Mouse (Mus musculus): Measurements from ENCODE around the gene Srrm3.

Gene Srrm3

DNA sequence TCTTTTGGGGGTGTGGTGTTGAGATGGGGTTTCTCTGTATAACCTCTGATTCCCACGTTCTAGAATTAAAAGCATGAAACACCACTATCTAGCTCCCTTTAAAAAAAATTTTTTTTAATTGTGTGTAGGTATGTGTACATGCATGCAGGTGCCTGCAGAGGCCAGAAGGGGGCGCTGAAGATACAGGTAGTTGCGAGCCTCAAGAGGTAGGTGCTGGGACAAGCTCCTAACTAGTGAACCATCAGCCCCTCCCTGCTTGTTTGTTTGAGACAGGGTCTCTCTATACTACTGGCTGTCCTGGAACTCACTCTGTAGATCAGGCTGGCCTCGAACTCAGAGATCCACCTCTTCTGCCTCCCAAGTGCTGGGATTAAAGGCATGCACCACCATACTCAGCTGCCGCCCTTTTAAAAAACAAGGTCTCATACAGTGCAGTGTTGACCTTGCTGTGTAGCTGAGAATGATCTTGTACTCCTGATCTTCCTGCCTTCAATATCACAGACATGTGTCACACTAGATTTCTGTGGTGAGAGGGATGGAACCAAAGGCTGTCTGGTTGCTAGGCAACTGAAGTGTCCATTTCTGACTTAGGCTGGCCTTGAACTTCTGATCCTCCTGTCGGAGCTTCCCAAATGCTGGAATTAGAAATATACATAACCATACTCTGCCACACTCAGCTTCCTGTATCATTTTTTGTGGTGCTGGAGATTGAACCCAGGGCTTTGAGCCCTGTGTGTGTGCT lies 94.8 kb downstream of the Srrm3 start:
- CTCF ChIA-PET: interaction anchor here (0.5 to 2.1 kb wide), 123 partner anchors 8 to 791 kb away, joined by 3 to 42 read pairs (median 4); partner anchors contain the start of genes Hspb1 (in 2 of the 4), Mdh2 (in 2 of the 4), Styxl1 (in 2 of the 4) and Ywhag (in 2 of the 4)
- POLR2A ChIA-PET: interaction anchor here (0.5 to 39.6 kb wide), 50 partner anchors 3 to 1217 kb away, joined by 3 to 1106 read pairs (median 4); partner anchors contain the start of genes Ywhag (in 4 of the 4), Hspb1 (in 3 of the 4), Mdh2 (in 1 of the 4) and Polr2j (in 1 of the 4)

- CTCF ChIA-PET: interaction anchor here (0.5 to 2.5 kb wide), 63 partner anchors 9 to 287 kb away, joined by 3 to 24 read pairs (median 4); partner anchors contain the start of genes Hspb1 (in 2 of the 4), Alkbh4 (in 1 of the 4), Dtx2 (in 1 of the 4) and Lrwd1 (in 1 of the 4)
These were observed 96.4 kb downstream of the Srrm3 start for GRCm38 (mm10) chr5:135903058-135903457.

GRCm38 (mm10) chr5:135903551-135904151 lies 97.0 kb downstream of the Srrm3 start:
- POLR2A ChIA-PET: interaction anchor here (0.6 to 39.6 kb wide), 64 partner anchors 1 to 499 kb away, joined by 3 to 1106 read pairs (median 5); partner anchors contain the start of genes Hspb1 (in 4 of the 4), Ywhag (in 3 of the 4), Mdh2 (in 2 of the 4) and Styxl1 (in 2 of the 4)
- CTCF ChIA-PET: interaction anchor here (0.5 to 2.5 kb wide), 67 partner anchors 9 to 1856 kb away, joined by 3 to 24 read pairs (median 4); partner anchors contain the start of genes Hspb1 (in 2 of the 4), Alkbh4 (in 1 of the 4), Dtx2 (in 1 of the 4) and Lrwd1 (in 1 of the 4)

More at GRCm38 (mm10) chr5:135903058-135903457, 96.4 kb downstream of the Srrm3 start:
- POLR2A ChIA-PET: interaction anchor here (0.6 to 39.6 kb wide), 62 partner anchors 2 to 498 kb away, joined by 3 to 1106 read pairs (median 5); partner anchors contain the start of genes Hspb1 (in 4 of the 4), Ywhag (in 3 of the 4), Mdh2 (in 2 of the 4) and Styxl1 (in 2 of the 4)

- POLR2A ChIA-PET: interaction anchor here (1.0 to 39.6 kb wide), 35 partner anchors 0 to 349 kb away, joined by 3 to 1106 read pairs (median 7); partner anchors contain the start of genes Hspb1 (in 3 of the 4), Ywhag (in 3 of the 4), Mdh2 (in 1 of the 4) and Styxl1 (in 1 of the 4)
- CTCF ChIA-PET: interaction anchor here (0.6 to 2.5 kb wide), 38 partner anchors 10 to 1856 kb away, joined by 3 to 24 read pairs (median 6); partner anchors contain the start of genes Hspb1 (in 2 of the 4) and Dtx2 (in 1 of the 4)
These were observed 97.6 kb downstream of the Srrm3 start for GRCm38 (mm10) chr5:135904259-135904658.

GRCm38 (mm10) chr5:135905320-135906225 lies 98.9 kb downstream of the Srrm3 start:
- CTCF ChIA-PET: interaction anchor here in 2 of 4 experiments (0.5 to 1.3 kb wide), 7 partner anchors 9 to 140 kb away, joined by 3 to 4 read pairs (median 3); no protein-coding TSS in a partner anchor
- POLR2A ChIA-PET: interaction anchor here (0.5 to 39.6 kb wide), 20 partner anchors 1 to 217 kb away, joined by 3 to 1106 read pairs (median 4); partner anchors contain the start of genes Hspb1 (in 2 of the 4), Mdh2 (in 1 of the 4) and Styxl1 (in 1 of the 4)

DNA sequence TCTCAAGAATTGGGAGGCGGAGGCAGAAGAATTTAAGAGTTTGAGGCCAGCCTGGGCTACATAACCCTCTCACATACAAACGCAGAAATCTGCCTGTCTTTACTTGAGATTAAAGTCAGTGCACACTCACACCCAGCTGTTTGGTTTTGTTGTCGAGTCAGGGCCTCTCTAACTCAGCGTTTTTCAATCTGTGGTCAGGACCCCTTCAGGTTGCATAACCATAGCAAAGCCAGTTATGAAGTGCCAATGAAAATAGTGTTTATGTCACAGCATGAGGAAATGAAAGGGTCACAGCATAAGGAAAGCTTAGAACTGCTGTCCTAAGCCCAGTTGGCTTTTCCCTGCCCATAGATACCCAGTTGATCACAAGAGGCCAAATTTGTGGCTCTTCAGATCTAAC lies 100.2 kb downstream of the Srrm3 start:
- POLR2A ChIA-PET: interaction anchor here in 3 of 4 experiments (0.6 to 39.6 kb wide), 17 partner anchors 2 to 129 kb away, joined by 3 to 1106 read pairs (median 4); partner anchors contain the start of genes Hspb1 (in 2 of the 3), Mdh2 (in 1 of the 3), Styxl1 (in 1 of the 3) and Ywhag (in 1 of the 3)
- CTCF ChIA-PET: interaction anchor here (0.6 to 1.5 kb wide), 5 partner anchors 8 to 28 kb away, joined by 3 to 14 read pairs (median 4); partner anchors contain the start of gene Ywhag (in 1 of the 4)

GRCm38 (mm10) chr5:135907256-135907655 lies 100.6 kb downstream of the Srrm3 start:
- ChIA-PET CTCF (interaction anchor here in 2 of 4 experiments (0.7 to 1.5 kb wide), 3 partner anchors 9 to 27 kb away, joined by 3 to 5 read pairs (median 4); partner anchors contain the start of gene Ywhag (in 1 of the 2)), POLR2A (interaction anchor here in 3 of 4 experiments (0.6 to 39.6 kb wide), 13 partner anchors 3 to 129 kb away, joined by 3 to 1106 read pairs (median 10); partner anchors contain the start of genes Hspb1 (in 1 of the 3), Mdh2 (in 1 of the 3), Styxl1 (in 1 of the 3) and Ywhag (in 1 of the 3))

GRCm38 (mm10) chr5:135908185-135908584 lies 101.5 kb downstream of the Srrm3 start:
- POLR2A ChIA-PET: interaction anchor here (0.5 to 39.6 kb wide), 23 partner anchors 4 to 272 kb away, joined by 3 to 1106 read pairs (median 8); partner anchors contain the start of genes Hspb1 (in 2 of the 4), Ywhag (in 2 of the 4), Mdh2 (in 1 of the 4) and Polr2j (in 1 of the 4)

DNA sequence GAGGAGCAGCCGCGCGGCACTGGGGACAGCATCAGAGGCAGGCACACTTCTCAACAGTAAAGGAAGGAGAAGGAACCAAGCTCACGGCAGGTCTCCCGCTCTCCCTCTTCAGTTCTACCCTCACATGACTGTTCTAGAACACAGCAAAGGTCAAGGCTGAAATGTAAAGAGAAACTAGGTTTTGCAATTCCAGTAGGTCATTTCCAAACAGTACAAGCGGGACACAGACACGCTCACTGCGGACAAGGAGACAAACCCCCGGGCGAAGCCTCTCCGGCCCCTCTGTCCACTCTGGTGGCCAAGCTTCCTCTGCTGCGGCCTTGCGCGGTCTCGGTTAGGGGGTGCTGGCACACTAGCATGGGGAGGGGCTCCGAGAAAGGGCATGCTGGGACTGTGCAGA lies 102.3 kb downstream of the Srrm3 start:
- POLR2A ChIA-PET: interaction anchor here (0.6 to 39.6 kb wide), 27 partner anchors 4 to 284 kb away, joined by 3 to 1106 read pairs (median 5); partner anchors contain the start of genes Hspb1 (in 2 of the 4), Ywhag (in 2 of the 4) and Polr2j (in 1 of the 4)

More at GRCm38 (mm10) chr5:135908185-135908584, 101.5 kb downstream of the Srrm3 start:
- CTCF ChIA-PET: interaction anchor here in 2 of 4 experiments (0.7 to 1.4 kb wide), 4 partner anchors 10 kb away, joined by 3 to 6 read pairs (median 3); no protein-coding TSS in a partner anchor

GRCm38 (mm10) chr5:135909646-135910045 lies 103.0 kb downstream of the Srrm3 start:
- POLR2A ChIA-PET: interaction anchor here (0.6 to 39.6 kb wide), 25 partner anchors 5 to 206 kb away, joined by 3 to 1106 read pairs (median 6); partner anchors contain the start of genes Hspb1 (in 2 of the 4), Ywhag (in 2 of the 4) and Polr2j (in 1 of the 4)
- CTCF ChIA-PET: interaction anchor here (0.6 to 1.7 kb wide), 8 partner anchors 8 to 25 kb away, joined by 3 to 8 read pairs (median 4); no protein-coding TSS in a partner anchor

More for the DNA sequence above, 102.3 kb downstream of the Srrm3 start:
- CTCF ChIA-PET: interaction anchor here (0.7 to 1.7 kb wide), 7 partner anchors 8 to 11 kb away, joined by 3 to 8 read pairs (median 6); no protein-coding TSS in a partner anchor

DNA sequence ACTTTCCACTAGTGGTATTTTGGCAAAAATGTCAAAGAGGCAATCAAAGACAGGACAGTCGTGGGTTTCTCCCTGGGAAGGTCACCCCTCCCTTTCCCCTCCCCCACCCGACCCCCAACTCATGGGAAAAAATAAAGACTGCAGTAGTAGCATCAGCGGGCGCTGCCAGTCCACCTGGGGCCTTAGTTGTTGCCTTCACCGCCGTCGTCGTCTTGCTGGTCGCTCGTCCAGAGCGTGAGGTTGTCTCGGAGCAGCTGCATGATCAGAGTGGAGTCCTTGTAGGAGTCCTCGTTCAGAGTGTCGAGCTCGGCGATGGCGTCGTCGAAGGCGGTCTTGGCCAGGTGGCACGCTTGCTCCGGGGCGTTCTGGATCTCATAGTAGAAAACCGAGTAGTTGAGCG lies 104.1 kb downstream of the Srrm3 start:
- CTCF ChIA-PET: interaction anchor here in 3 of 4 experiments (0.6 to 2.1 kb wide), 5 partner anchors 10 to 191 kb away, joined by 3 to 11 read pairs (median 4); partner anchors contain the start of gene Srrm3 (in 1 of the 3)
- POLR2A ChIA-PET: interaction anchor here (0.5 to 39.6 kb wide), 13 partner anchors 4 to 337 kb away, joined by 3 to 1106 read pairs (median 4); partner anchors contain the start of genes Ywhag (in 2 of the 4) and Hspb1 (in 1 of the 4)

- ChIA-PET POLR2A (interaction anchor here (0.6 to 39.6 kb wide), 14 partner anchors 4 to 275 kb away, joined by 3 to 1106 read pairs (median 5); partner anchors contain the start of genes Ywhag (in 2 of the 4) and Hspb1 (in 1 of the 4)), CTCF (interaction anchor here (0.6 to 2.1 kb wide), 7 partner anchors 8 to 191 kb away, joined by 3 to 11 read pairs (median 4); no protein-coding TSS in a partner anchor)
These were observed 105.0 kb downstream of the Srrm3 start for GRCm38 (mm10) chr5:135911633-135912220.

DNA sequence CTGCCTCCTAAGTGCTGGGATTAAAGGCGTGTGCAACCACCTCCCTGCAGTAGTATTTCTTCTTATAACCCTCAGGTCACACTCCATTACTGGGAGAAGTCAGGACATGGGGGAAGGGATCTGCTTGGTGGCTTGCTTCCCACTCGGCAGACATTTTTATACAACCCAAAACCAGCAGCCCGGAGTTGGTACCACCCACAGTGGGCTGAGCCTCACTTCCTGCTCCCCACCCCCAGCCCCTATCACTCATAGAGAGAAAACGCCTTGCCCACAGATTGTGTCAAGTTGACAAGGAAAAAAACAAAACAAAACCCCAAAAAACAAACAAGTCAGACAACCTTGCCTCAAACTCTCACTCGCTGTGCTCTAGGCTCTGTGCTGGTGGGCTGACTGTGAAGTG lies 106.5 kb downstream of the Srrm3 start:
- CTCF ChIA-PET: interaction anchor here in 2 of 4 experiments (0.6 to 2.8 kb wide), 7 partner anchors 10 to 1422 kb away, joined by 3 to 15 read pairs (median 4); no protein-coding TSS in a partner anchor
- POLR2A ChIA-PET: interaction anchor here in 3 of 4 experiments (0.6 to 39.6 kb wide), 9 partner anchors 2 to 420 kb away, joined by 3 to 1106 read pairs (median 7); partner anchors contain the start of genes Ywhag (in 2 of the 3) and Hspb1 (in 1 of the 3)

DNA sequence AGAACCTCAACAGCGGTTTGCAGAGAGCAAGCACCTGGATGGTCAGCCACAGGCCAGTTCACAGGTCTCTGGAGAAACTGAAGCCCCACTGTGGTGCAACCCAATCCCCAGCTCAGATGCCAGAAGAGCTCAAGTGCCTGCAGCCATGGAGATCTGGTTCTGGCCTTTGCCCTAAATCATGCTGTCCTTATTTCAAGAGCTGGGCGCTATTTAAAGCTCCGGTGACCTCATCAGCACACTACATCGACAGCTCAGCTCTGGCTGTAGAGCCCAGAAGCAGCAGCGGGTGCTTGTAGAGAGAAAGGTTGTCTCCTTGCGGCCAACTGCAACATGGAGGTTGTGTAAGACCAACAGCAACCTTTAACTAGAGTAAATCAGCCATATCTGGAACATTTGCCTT lies 107.5 kb downstream of the Srrm3 start:
- ChIA-PET CTCF (interaction anchor here (0.6 to 2.8 kb wide), 15 partner anchors 11 to 337 kb away, joined by 3 to 15 read pairs (median 3); no protein-coding TSS in a partner anchor), POLR2A (interaction anchor here in 3 of 4 experiments (0.5 to 39.6 kb wide), 27 partner anchors 1 to 1138 kb away, joined by 3 to 1106 read pairs (median 5); partner anchors contain the start of genes Ywhag (in 2 of the 3), Hspb1 (in 1 of the 3) and Polr2j (in 1 of the 3))
